Mouse (Mus musculus): ENCODE data around the gene Ppm1e. TPM values are rescaled to one million over a fixed set of nuclear protein-coding genes. Genes with fewer than 3 reads are reported as not detected.

Gene Ppm1e
- polyA plus RNA-seq, 1 experiment from 2014 or later = 0.84 TPM

DNA sequence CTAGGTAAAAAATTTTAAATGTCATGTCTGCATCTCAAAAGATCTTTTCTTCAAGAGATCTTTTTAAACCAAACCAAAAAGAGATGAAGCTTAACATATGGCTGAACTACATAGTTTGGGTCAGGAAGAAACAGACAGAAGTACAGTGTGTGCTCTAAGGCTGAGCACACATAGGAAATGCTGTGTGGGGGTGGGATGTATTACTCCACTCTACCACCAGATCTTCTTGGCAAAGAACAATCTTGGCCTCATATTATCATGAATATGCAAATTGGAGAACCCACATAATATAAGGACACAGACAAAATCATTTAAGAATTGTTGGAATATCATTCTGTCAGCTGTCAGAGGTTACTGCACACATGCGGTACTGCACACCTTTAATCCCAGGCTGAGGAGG, 26.9 kb upstream of the Ppm1e start:
- DNase-seq (ENCODE audit: low spot score) = no peak
- ATAC-seq (ENCODE audit: low FRiP score, low TSS enrichment) = no peak
- no peak overlapping the region for H3K4me2 ChIP-seq (replicated peaks; ENCODE audit: low read depth)
- H3K4me3 ChIP-seq (ENCODE audit: low read depth, low read length) = no peak overlapping the region
- H3K9me3 ChIP-seq (ENCODE audit: control insufficient read depth, low read length) = no peaks in the 10 kb centered on the region
- peaks cover 2% of the 10 kb centered on the region; the same call in 1 of the 2 replicates for H3K36me3 ChIP-seq (ENCODE audit: control insufficient read depth, insufficient read depth, low read length)
- no peaks in the 10 kb centered on the region for H3K4me1 ChIP-seq (replicated peaks; ENCODE audit: control insufficient read depth, insufficient read depth)
- WGBS = 87% methylated on average over 1 of the region's 1 CpGs
- no peak overlapping the region for H3K9ac ChIP-seq (ENCODE audit: low read length)
- no peaks in the 10 kb centered on the region for H3K27me3 ChIP-seq (ENCODE audit: control insufficient read depth, insufficient read depth, low read length)
- no peak overlapping the region for H3K27ac ChIP-seq (replicated peaks)
- TF ChIP-seq CTCF (IDR thresholded peaks at IDR 0.05; ENCODE audit: low read depth) (no peak), EP300 (optimal IDR thresholded peaks at IDR 0.05) (no peak)

DNA sequence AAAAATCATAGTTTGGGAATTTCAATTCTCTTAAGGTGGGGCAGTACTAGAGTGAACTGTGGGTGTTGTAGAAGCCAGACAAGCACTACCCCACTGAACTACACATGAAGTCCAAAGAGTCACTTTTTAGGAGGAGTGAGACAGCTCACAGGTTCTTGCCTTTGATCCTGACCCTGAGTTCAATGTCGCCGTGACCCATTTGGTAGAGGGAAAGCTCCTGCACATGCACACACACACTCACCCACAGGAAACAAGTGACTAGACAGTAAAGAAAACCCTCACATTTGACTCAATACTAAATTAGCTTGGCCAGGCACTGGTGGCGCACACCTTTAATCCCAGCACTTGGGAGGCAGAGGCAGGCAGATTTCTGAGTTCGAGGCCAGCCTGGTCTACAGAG, 25.7 kb upstream of the Ppm1e start:
- Histone ChIP-seq H3K27ac (replicated peaks) (no peak overlapping the region), H3K9ac (ENCODE audit: low read length) (no peak overlapping the region), H3K4me1 (replicated peaks; ENCODE audit: control insufficient read depth, insufficient read depth) (no peaks in the 10 kb centered on the region), H3K27me3 (ENCODE audit: control insufficient read depth, insufficient read depth, low read length) (no peaks in the 10 kb centered on the region), H3K36me3 (ENCODE audit: control insufficient read depth, insufficient read depth, low read length) (peaks cover 2% of the 10 kb centered on the region; the same call in 1 of the 2 replicates), H3K4me2 (replicated peaks; ENCODE audit: low read depth) (no peak overlapping the region), H3K9me3 (ENCODE audit: control insufficient read depth, low read length) (no peaks in the 10 kb centered on the region), H3K4me3 (ENCODE audit: low read depth, low read length) (no peak overlapping the region)
- WGBS = 91% methylated on average over 4 of the region's 4 CpGs
- DNase-seq (ENCODE audit: low spot score) (no peak), ATAC-seq (ENCODE audit: low FRiP score, low TSS enrichment) (no peak)
- TF ChIP-seq EP300 (optimal IDR thresholded peaks at IDR 0.05) (no peak), CTCF (IDR thresholded peaks at IDR 0.05; ENCODE audit: low read depth) (no peak)

DNA sequence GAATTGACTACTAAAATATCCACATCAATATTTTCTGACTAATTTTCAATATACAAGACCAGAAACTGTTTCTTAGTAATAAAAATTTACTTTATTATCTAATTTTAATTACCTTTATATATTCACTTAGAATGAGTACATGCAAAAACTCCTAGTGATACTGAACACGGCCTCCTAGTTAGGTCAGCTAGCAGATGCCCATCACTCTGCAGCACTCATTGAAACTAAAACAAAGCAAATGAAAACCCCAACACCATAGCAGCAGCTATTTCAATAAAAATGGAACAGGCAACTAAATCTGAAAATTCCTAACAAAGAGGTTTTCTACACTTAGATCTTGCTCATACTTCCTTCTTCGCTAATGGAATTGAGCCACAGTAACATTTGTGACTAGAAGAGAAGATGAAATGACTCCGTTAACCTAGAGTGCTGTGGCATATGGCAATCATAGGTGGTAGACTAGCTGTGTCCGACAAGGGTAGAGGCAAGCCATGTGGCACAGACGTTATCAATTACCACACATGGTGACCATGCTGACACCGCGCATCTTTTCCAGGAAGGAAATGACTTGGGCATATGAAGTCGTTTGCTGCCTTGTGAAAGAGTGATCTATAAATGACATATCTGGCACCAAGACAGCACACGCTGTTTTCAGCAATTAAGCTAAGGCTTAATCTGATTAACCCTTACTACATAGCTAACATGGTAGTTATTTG, 9.2 kb upstream of the Ppm1e start:
- no peaks in the 10 kb centered on the region for H3K4me1 ChIP-seq (replicated peaks; ENCODE audit: control insufficient read depth, insufficient read depth)
- H3K4me2 ChIP-seq (replicated peaks; ENCODE audit: low read depth) = no peak overlapping the region
- no peaks in the 10 kb centered on the region for H3K9me3 ChIP-seq (ENCODE audit: control insufficient read depth, low read length)
- TF ChIP-seq CTCF (IDR thresholded peaks at IDR 0.05; ENCODE audit: low read depth) = no peak
- no peak for TF ChIP-seq EP300 (optimal IDR thresholded peaks at IDR 0.05)
- H3K27ac ChIP-seq (replicated peaks) = no peak overlapping the region
- H3K36me3 ChIP-seq (ENCODE audit: control insufficient read depth, insufficient read depth, low read length) = no peaks in the 10 kb centered on the region
- no peaks in the 10 kb centered on the region for H3K27me3 ChIP-seq (ENCODE audit: control insufficient read depth, insufficient read depth, low read length)
- ATAC-seq (ENCODE audit: low FRiP score, low TSS enrichment) (no peak), DNase-seq (ENCODE audit: low spot score) (no peak)
- no peak overlapping the region for H3K4me3 ChIP-seq (ENCODE audit: low read depth, low read length)
- H3K9ac ChIP-seq (ENCODE audit: low read length) = no peak overlapping the region
- WGBS = 75% methylated on average over 9 of the region's 9 CpGs

DNA sequence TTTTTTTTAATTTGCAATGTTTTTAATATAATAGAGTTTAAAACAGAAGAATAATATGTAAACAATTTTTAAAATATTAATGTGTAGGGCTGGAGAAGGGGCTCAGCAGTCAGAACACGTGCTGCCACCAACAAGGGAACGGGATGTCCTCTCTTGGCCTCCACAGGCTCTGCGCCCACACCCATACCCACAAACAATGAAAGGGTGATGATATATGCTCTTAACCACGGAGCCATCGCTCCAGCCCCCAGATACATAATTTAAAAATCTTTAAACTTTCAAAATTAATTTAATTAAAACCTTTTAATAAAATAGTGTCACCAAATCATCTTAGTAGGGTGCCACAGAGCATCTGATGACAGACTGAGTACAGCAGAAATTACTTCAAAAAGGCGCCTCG, 8.2 kb upstream of the Ppm1e start:
- Histone ChIP-seq H3K4me1 (replicated peaks; ENCODE audit: control insufficient read depth, insufficient read depth) (no peaks in the 10 kb centered on the region), H3K4me2 (replicated peaks; ENCODE audit: low read depth) (no peak overlapping the region), H3K36me3 (ENCODE audit: control insufficient read depth, insufficient read depth, low read length) (no peaks in the 10 kb centered on the region), H3K9ac (ENCODE audit: low read length) (no peak overlapping the region), H3K27me3 (ENCODE audit: control insufficient read depth, insufficient read depth, low read length) (no peaks in the 10 kb centered on the region), H3K27ac (replicated peaks) (no peak overlapping the region), H3K4me3 (ENCODE audit: low read depth, low read length) (no peak overlapping the region), H3K9me3 (ENCODE audit: control insufficient read depth, low read length) (no peaks in the 10 kb centered on the region)
- DNase-seq (ENCODE audit: low spot score) (no peak), ATAC-seq (ENCODE audit: low FRiP score, low TSS enrichment) (no peak)
- WGBS = 78% methylated on average over 7 of the region's 7 CpGs
- TF ChIP-seq CTCF (IDR thresholded peaks at IDR 0.05; ENCODE audit: low read depth) = no peak
- TF ChIP-seq EP300 (optimal IDR thresholded peaks at IDR 0.05) = no peak

DNA sequence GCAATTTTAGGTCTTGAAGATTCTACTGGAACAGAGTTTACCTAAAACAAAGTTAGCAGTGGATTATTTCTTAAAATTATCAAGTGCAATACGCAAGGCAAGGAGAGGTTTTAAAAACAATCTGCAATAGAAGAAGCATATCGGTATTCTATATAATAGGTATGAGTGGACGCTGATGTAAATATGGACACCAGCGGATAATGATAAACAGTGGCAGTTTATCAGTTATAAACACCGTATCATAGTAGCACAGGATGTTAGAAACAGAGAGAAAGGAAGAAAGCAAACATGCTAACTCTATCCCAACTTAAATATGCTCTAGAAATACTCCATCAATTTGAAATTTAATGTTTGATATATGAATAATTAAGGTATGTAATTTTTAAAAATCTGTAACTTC, 6.3 kb upstream of the Ppm1e start:
- WGBS = 87% methylated on average over 5 of the region's 5 CpGs
- no peak for ATAC-seq (ENCODE audit: low FRiP score, low TSS enrichment)

DNA sequence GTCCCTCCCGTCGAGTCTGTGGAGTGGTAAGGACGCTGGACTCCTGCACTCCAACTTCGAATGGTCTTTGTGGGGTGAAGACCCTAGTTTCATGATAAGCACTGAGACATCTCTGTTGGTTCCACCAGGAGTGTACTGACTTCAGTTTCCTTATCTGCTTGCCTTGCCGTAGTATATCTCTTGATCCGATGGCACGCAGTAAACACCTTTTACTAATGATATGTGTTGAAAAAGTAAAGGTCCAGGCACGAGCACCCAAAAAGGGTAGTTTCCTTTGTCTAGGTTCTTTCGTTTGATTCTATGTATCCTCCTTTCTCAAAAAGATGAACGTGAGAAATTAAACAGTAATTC, 414 bp upstream of the Ppm1e start:
- Histone ChIP-seq H3K27ac (replicated peaks) (no peak overlapping the region), H3K36me3 (ENCODE audit: control insufficient read depth, insufficient read depth, low read length) (no peaks in the 10 kb centered on the region), H3K9ac (ENCODE audit: low read length) (peak overlapping the region; percentile 56), H3K9me3 (ENCODE audit: control insufficient read depth, low read length) (no peaks in the 10 kb centered on the region), H3K4me3 (ENCODE audit: low read depth, low read length) (peak overlapping the region; percentile 68), H3K4me2 (replicated peaks; ENCODE audit: low read depth) (peak overlapping the region; percentile 97), H3K4me1 (replicated peaks; ENCODE audit: control insufficient read depth, insufficient read depth) (0 out of 2 replicates have a peak, but pooled peaks cover 2% of the 10 kb centered on the region), H3K27me3 (ENCODE audit: control insufficient read depth, insufficient read depth, low read length) (peaks cover 4% of the 10 kb centered on the region; the same call in 1 of the 2 replicates)
- ATAC-seq (ENCODE audit: low FRiP score, low TSS enrichment) = no peak
- DNase-seq (ENCODE audit: low spot score) = no peak
- 16% methylated on average over 10 of the region's 10 CpGs for WGBS
- no peak for TF ChIP-seq EP300 (optimal IDR thresholded peaks at IDR 0.05)
- TF ChIP-seq CTCF (IDR thresholded peaks at IDR 0.05; ENCODE audit: low read depth) = no peak

More for the DNA sequence above, 6.3 kb upstream of the Ppm1e start:
- no peak for TF ChIP-seq CTCF (IDR thresholded peaks at IDR 0.05; ENCODE audit: low read depth)
- no peak for TF ChIP-seq EP300 (optimal IDR thresholded peaks at IDR 0.05)
- Histone ChIP-seq H3K36me3 (ENCODE audit: control insufficient read depth, insufficient read depth, low read length) (no peaks in the 10 kb centered on the region), H3K27me3 (ENCODE audit: control insufficient read depth, insufficient read depth, low read length) (no peaks in the 10 kb centered on the region), H3K9me3 (ENCODE audit: control insufficient read depth, low read length) (no peaks in the 10 kb centered on the region), H3K4me1 (replicated peaks; ENCODE audit: control insufficient read depth, insufficient read depth) (no peaks in the 10 kb centered on the region), H3K27ac (replicated peaks) (no peak overlapping the region), H3K4me3 (ENCODE audit: low read depth, low read length) (no peak overlapping the region), H3K4me2 (replicated peaks; ENCODE audit: low read depth) (no peak overlapping the region), H3K9ac (ENCODE audit: low read length) (no peak overlapping the region)
- no peak for DNase-seq (ENCODE audit: low spot score)
